Mouse (Mus musculus) midbrain, postnatal 0 days (tissue): ENCODE results near the gene Oxt. TPM values are rescaled to one million over a fixed set of nuclear protein-coding genes. Genes with fewer than 3 reads are reported as not detected.

Experiments
- ATAC-seq: fragments of 200-750 bp; cut with Nextera tagmentation; 2 replicates; pipeline ENCODE4 v1.8.0; 2017; ENCODE audit warnings: moderate number of reproducible peaks, mild to moderate bottlenecking, moderate TSS enrichment, moderate library complexity; ENCODE audit not compliant: low FRiP score
- DNase-seq: peaks from one replicate; pipeline ENCODE4 v3.0.0-alpha.2; 2015; ENCODE audit warnings: low spot score
- H3K27ac ChIP-seq: fragments of 300-500 bp; sonication (generic); 2 replicates; pipeline ENCODE4 v1.5.1; 2014; ENCODE audit warnings: low read depth, mild to moderate bottlenecking, low read length, mixed read lengths
- H3K27me3 ChIP-seq: fragments of 300-500 bp; sonication (generic); 2 replicates; pipeline ENCODE4 v1.6.1; 2014; ENCODE audit warnings: low read length, control low read depth, mixed read lengths; ENCODE audit not compliant: insufficient read depth
- H3K36me3 ChIP-seq: fragments of 300-500 bp; sonication (generic); 2 replicates; pipeline ENCODE4 v1.6.1; 2014; ENCODE audit warnings: low read length, control low read depth, mixed read lengths; ENCODE audit not compliant: insufficient read depth
- H3K4me1 ChIP-seq: fragments of 300-500 bp; sonication (generic); 2 replicates; pipeline ENCODE4 v1.6.1; 2014; ENCODE audit warnings: mild to moderate bottlenecking, control low read depth, antibody characterized with exemption, low read length, mixed read lengths; ENCODE audit not compliant: insufficient read depth
- H3K4me2 ChIP-seq: fragments of 300-500 bp; sonication (generic); 2 replicates; pipeline ENCODE4 v1.6.1; 2014; ENCODE audit warnings: low read depth, mild to moderate bottlenecking, low read length, mixed read lengths; ENCODE audit not compliant: poor library complexity, severe bottlenecking
- H3K4me3 ChIP-seq: fragments of 300-500 bp; sonication (generic); 2 replicates; pipeline ENCODE4 v1.5.1; 2014; ENCODE audit warnings: low read depth, mild to moderate bottlenecking, low read length, moderate library complexity
- H3K9ac ChIP-seq: fragments of 300-500 bp; sonication (generic); replicated peaks from 2 replicates; pipeline ENCODE4 v1.6.1; 2014; ENCODE audit warnings: mild to moderate bottlenecking, low read length, moderate library complexity, mixed read lengths; ENCODE audit not compliant: poor library complexity, severe bottlenecking
- H3K9me3 ChIP-seq: fragments of 300-500 bp; sonication (generic); 2 replicates; pipeline ENCODE4 v1.6.1; 2016; ENCODE audit warnings: low read length, control low read depth
- CTCF ChIP-seq: IDR thresholded peaks from 2 replicates; pipeline ENCODE4 v1.5.1; 2016; ENCODE audit warnings: antibody characterized with exemption, mild to moderate bottlenecking
- WGBS: fragments of 180-500 bp; shearing (Covaris S2); extraction: QIAGEN DNeasy Blood & Tissue Kit; methylation state at CpG from one replicate; pipeline ENCODE4 v1.1.7; 2014; 5-methylcytosine and 5-hydroxymethylcytosine counted together
- polyA plus RNA-seq: library from polyadenylated mRNA; unstranded; fragments of >200 nt; fragmentation: Nextera tagmentation; extraction: Ambion mirVana; gene quantifications from 2 replicates; pipeline ENCODE4 v1.2.1, GENCODE M21; 2015
- total RNA-seq: library from RNA; depleted of rRNA; stranded (reverse); fragments of >200 nt; gene quantifications from 2 replicates; pipeline ENCODE4 v1.2.3, GENCODE M21; 2014; rRNA removed

Gene Oxt
- total RNA-seq (0.94 and 2.5 TPM in 2 replicates), polyA plus RNA-seq (5.0 and 24.0 TPM in 2 replicates)

DNA sequence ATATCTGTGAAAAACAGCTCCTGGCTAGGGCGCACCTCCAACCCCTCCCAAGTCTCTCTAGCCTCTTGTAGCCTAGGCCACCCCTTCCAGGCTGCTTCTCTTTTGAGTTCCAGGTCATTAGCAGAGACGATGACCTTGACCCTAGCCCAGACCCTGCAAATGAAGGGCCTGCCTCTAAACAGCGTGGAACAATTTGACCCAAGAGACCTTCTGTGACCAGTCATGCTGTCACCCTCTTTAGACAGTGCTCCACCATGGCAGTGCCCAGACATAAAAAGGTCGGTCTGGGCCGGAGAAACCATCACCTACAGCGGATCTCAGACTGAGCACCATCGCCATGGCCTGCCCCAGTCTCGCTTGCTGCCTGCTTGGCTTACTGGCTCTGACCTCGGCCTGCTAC lies at the start of gene Oxt:
Oxt (plus strand) TSS at position 301 of the 400 bp plus-strand sequence.
- Histone ChIP-seq H3K27me3 (peaks cover 49% of the 10 kb centered on the region), H3K4me3 (peak within 1 kb of the TSS; percentile 22; the same call in 1 of the 2 replicates), H3K27ac (no peak within 1 kb of the TSS), H3K9ac (no peak within 1 kb of the TSS; the same call in 1 of the 2 replicates), H3K4me1 (0 out of 2 replicates have a peak, but pooled peaks cover 12% of the 10 kb centered on the region), H3K9me3 (no peaks in the 10 kb centered on the region), H3K4me2 (peak within 1 kb of the TSS; percentile 39), H3K36me3 (no peaks in the 10 kb centered on the region)
- WGBS, result 49% methylated on average over 9 of the region's 9 CpGs
- TF ChIP-seq CTCF, result no peak
- ATAC-seq, result no peak
- no peak for DNase-seq

GRCm38 (mm10) chr2:130528457-130528856 lies 47.5 kb upstream of the Oxt start:
- H3K27me3 ChIP-seq, result no peaks in the 10 kb centered on the region
- no peak overlapping the region for H3K4me3 ChIP-seq
- peak; percentile 57 for TF ChIP-seq CTCF
- no peak overlapping the region for H3K27ac ChIP-seq
- H3K4me2 ChIP-seq, result no peak overlapping the region
- peaks cover 18% of the 10 kb centered on the region for H3K36me3 ChIP-seq
- no peak for ATAC-seq
- WGBS, result 85% methylated on average over 6 of the region's 6 CpGs
- no peak overlapping the region for H3K9ac ChIP-seq
- H3K4me1 ChIP-seq, result no peaks in the 10 kb centered on the region
- DNase-seq, result peak; percentile 31
- no peaks in the 10 kb centered on the region for H3K9me3 ChIP-seq

DNA sequence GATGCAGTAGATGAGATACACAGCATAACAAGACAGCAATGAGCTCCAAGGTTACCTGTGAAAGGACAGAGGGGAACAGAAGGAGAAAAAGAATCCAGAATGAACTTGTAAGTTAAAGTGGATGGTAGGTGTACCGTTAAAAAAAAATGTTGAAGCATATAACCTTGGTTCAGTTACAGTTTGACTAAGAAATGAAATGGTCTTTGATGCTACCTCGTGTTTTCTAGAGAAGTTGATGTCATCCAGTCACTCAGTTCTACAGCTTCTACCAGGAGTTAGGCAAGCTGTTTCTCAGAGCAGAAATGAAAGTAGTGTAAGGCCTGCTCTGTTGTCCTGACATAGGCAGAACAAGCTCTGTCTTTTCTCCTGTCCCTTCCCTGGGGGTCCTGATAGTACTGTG lies 46.7 kb upstream of the Oxt start:
- DNase-seq, result no peak
- Histone ChIP-seq H3K36me3 (peaks cover 24% of the 10 kb centered on the region), H3K4me2 (no peak overlapping the region), H3K9ac (no peak overlapping the region), H3K27me3 (no peaks in the 10 kb centered on the region), H3K27ac (no peak overlapping the region), H3K4me1 (no peaks in the 10 kb centered on the region), H3K4me3 (no peak overlapping the region), H3K9me3 (no peaks in the 10 kb centered on the region)
- WGBS, result 95% methylated on average over 2 of the region's 2 CpGs
- no peak for TF ChIP-seq CTCF
- ATAC-seq, result no peak

- peaks cover 27% of the 10 kb centered on the region for H3K36me3 ChIP-seq
- WGBS, result 79% methylated on average over 7 of the region's 7 CpGs
- no peak for TF ChIP-seq CTCF
- H3K9me3 ChIP-seq, result no peaks in the 10 kb centered on the region
- H3K9ac ChIP-seq, result no peak overlapping the region
- no peak overlapping the region for H3K27ac ChIP-seq
- DNase-seq (no peak), ATAC-seq (no peak)
- no peaks in the 10 kb centered on the region for H3K27me3 ChIP-seq
- no peak overlapping the region for H3K4me2 ChIP-seq
- no peaks in the 10 kb centered on the region for H3K4me1 ChIP-seq
- no peak overlapping the region for H3K4me3 ChIP-seq
Measured at GRCm38 (mm10) chr2:130529925-130530324, 46.0 kb upstream of the Oxt start.

- no peaks in the 10 kb centered on the region for H3K9me3 ChIP-seq
- DNase-seq (no peak), ATAC-seq (no peak)
- no peak overlapping the region for H3K4me3 ChIP-seq
- H3K4me1 ChIP-seq, result no peaks in the 10 kb centered on the region
- H3K4me2 ChIP-seq, result no peak overlapping the region
- H3K36me3 ChIP-seq, result peaks cover 36% of the 10 kb centered on the region
- TF ChIP-seq CTCF, result no peak
- H3K27ac ChIP-seq, result no peak overlapping the region
- H3K9ac ChIP-seq, result no peak overlapping the region
- WGBS, result 88% methylated on average over 2 of the region's 2 CpGs
- H3K27me3 ChIP-seq, result no peaks in the 10 kb centered on the region
Measured at GRCm38 (mm10) chr2:130532201-130532600, 43.8 kb upstream of the Oxt start.

DNA sequence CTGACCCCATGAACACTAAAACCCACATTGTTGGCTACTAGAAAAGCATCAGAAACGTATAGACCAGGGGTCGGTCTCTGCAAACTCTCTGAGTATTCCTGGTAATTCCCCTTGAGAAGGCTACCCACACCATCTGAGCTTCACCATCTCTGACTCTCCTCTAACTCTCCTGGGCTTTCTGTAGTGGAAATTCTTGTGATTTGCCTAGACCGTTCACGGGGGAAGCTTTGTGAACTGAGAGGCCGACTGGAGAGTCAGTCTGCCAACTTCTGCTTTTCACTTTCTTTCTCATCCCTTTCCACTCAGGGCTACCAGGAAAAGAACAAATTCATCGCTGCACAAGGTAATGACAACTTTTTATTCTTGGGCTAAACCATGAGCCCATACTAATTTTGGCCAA lies 41.0 kb upstream of the Oxt start:
- Histone ChIP-seq H3K36me3 (peaks cover 58% of the 10 kb centered on the region), H3K27ac (no peak overlapping the region), H3K4me3 (no peak overlapping the region), H3K4me2 (no peak overlapping the region), H3K9ac (no peak overlapping the region), H3K9me3 (no peaks in the 10 kb centered on the region), H3K27me3 (no peaks in the 10 kb centered on the region; the same call in 1 of the 2 replicates), H3K4me1 (no peaks in the 10 kb centered on the region)
- ATAC-seq (no peak), DNase-seq (no peak)
- WGBS, result 93% methylated on average over 6 of the region's 6 CpGs
- TF ChIP-seq CTCF, result no peak
